Mouse (Mus musculus): ENCODE measurements around the gene Pde5a.

DNA sequence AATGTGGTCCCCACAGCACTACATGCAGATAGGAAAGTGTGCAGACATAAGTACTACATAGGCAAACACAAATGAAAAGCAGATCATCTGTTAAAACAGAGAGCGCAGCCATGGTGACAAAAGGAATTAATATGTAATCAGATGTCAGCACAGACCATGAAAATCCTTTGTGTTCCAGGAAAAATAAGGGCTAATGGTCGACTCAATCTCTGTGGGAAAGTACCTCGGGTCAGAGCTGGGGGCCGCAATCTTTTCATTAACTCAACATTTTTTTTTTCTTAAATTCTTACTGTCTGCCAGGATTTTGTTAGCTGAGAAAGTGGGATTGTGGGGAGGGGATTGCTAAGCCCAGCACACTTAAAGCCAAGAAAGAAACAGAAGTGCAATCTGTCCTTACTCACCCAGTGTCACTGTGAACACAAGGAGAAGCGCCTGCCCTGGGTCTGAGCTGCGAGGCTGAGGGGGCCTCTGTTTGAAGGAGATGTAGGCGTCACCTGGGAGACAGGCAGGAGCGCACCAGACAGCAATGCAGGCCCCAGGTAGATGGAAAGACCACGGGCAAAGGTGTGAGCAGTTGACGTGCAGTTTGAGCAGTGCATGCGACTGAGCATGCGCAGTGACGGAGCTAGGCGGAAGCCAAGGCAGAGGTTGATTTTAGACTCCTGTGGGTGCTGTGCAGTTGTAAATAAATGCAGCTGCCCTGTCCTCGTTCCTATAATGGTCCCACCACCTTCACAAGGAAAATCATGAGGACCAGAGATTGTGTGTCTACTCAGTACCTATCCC is 72.9 kb downstream of the Pde5a start:
- TF ChIP-seq CTCF (IDR thresholded peaks at IDR 0.05; ENCODE audit: control insufficient read depth, insufficient read depth, insufficient read length) = no peak
- no peak for TF ChIP-seq MAX (IDR thresholded peaks at IDR 0.05)

All from C2C12 (cell line).